Mouse (Mus musculus) testis, postnatal 10 days (tissue): Measurements from ENCODE around the gene Timm8a2.
A peak's percentile ranks its signal among the peaks of the same experiment; 100 is the strongest.

ENCODE experiments used
- DNase-seq: peaks from one replicate; pipeline ENCODE4 v3.0.0; 2021; ENCODE audit warnings: low spot score

The Timm8a2 gene

DNA sequence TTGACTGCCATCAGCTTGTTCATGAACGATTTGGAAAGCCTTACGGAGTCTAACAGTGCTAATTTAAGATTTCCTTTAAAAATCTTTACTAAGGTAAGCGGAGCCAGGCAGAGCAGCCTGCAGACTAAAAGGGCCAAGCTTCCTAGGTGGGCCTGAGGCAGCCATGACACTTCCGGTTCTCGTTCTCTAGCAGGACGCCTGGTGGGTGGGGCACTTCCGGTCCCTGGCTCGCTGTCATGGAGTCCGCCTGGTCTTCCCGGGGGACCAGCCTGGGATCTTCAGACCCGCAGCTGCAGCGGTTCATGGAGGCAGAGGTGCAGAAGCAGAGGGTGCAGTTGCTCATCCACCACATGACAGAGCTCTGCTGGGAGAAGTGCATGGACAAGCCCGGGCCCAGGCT lies at the start of gene Timm8a2:
Timm8a2 (plus strand) TSS at position 224 of the 400 bp plus-strand sequence.
- DNase-seq, result no peak

GRCm38 (mm10) chr14:121985477-121985876 lies 49.0 kb upstream of the Timm8a2 start:
- DNase-seq, result no peak

GRCm38 (mm10) chr14:121986028-121986427 lies 48.4 kb upstream of the Timm8a2 start:
- no peak for DNase-seq

- no peak for DNase-seq
These were observed 47.2 kb upstream of the Timm8a2 start for GRCm38 (mm10) chr14:121987287-121987686.

- no peak for DNase-seq
These were observed 46.8 kb upstream of the Timm8a2 start for GRCm38 (mm10) chr14:121987691-121988090.

GRCm38 (mm10) chr14:121989331-121989730 lies 45.1 kb upstream of the Timm8a2 start:
- no peak for DNase-seq

GRCm38 (mm10) chr14:121989869-121990268 lies 44.6 kb upstream of the Timm8a2 start:
- DNase-seq, result no peak

- DNase-seq, result no peak
These were observed 43.6 kb upstream of the Timm8a2 start for GRCm38 (mm10) chr14:121990897-121991296.

DNA sequence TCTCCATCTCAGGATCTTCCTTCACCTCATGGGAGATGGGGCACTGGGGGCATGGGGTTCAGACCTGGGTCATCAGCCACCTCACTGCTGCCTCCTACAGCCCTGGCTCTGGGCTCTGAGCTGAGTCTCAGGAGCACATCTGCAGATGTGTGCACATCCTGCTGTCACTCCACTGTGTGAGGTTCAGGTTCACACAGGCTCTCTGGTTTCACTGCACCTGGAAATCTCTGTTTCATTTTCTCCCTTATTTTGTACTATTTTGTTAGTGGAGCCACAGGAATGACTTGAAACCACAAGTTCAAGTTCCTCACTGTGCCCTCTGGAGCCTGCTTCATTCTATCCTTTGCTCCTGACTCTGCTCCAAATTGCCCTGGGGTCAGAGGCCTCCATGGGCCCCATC lies 42.6 kb upstream of the Timm8a2 start:
- DNase-seq, result no peak

DNA sequence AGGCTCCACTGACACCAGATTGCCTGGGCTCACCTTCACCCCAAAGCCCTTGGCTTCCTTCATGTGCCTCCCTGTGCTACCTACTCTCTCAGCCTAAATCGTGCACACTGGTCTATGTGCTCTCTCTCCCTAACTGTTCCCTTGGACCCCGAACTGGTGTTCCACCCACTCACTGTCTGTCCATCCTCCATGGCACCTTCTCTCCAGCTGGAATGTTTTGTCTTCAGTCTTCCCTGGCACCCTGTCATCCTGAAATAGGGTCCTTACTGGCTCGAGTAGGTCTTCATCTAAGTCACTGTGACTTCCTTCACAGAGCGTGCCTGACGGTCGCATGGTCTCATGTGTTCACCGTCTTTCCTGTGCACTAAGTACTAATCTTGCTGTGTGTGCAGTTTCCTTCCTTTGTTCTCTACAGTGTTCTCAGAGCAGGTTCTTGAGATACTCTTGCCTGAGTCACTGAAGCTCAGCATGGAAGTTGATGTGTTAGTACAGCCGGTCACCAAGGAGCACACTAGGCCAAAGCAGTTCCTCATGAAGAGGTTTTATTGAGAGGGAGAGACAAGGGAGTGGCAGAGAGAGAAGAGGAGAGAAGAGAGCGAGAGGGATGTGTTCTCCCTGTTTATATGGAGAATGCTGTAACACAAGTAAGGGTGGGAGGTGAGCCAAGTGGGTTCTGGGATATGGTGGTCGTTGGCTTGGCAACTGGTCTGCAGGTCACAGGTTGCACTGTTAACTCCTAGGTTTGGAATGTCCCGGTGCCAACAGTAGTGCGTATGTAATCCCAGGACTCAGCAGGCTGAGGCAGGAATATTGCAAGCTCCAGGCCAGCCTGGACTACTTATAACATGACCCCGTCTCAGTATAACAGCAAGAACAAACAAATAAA lies 41.8 kb upstream of the Timm8a2 start:
- DNase-seq, result no peak

GRCm38 (mm10) chr14:121993616-121994015 lies 40.9 kb upstream of the Timm8a2 start:
- DNase-seq, result peak; percentile 33

GRCm38 (mm10) chr14:121994171-121994700 lies 40.2 kb upstream of the Timm8a2 start:
- DNase-seq, result peak; percentile 31

DNA sequence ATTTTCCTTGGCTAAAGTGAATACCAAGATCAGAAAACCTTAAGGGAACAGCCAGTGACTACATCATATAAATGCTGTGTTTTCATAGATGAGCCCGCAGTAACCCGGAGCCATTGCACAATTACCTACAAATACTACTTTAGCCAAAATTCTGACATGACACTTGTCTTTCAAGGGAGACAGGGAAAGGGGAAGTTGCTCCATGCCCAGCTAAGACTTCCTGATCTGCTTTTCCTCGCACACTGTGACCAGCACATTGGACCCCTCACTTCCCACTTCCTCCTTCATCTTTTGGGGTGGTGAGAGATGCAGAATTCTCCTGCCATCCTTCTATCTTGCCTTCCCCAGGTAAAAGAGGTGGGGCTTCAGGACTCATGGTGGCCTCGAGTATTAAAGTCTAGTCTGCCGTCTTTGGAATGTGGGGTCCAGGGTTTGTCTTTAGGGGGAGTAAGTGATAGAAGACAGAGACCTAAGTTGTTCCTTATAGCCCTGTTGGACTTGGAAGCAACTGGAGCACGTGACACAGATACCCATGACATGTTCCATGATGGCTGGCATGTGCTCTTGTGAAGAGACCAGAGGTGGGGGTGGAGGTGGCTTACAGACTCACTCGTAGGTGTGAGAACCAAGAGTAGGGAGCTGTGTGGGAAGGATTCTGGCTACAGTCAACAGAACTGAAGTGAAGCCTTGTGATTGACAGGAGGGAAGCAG lies 39.5 kb upstream of the Timm8a2 start:
- peak; percentile 16 for DNase-seq

DNA sequence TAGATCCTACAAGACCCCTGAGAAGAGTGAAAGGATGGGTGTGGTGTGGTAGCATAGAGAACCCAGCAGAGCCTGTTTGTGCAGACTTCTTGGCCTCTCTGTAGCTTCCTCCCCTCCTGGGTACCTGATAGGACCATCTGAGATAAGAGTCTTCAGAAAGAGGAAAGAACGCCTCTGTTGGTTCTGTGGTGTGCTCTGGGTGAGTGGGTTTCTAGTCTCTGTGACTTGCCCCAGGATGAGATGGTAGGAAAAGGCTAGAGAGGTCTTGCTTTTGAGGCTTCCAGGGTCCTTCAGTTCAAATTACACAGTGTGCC lies 39.0 kb upstream of the Timm8a2 start:
- no peak for DNase-seq

GRCm38 (mm10) chr14:121996786-121997185 lies 37.7 kb upstream of the Timm8a2 start:
- peak; percentile 56 for DNase-seq

DNA sequence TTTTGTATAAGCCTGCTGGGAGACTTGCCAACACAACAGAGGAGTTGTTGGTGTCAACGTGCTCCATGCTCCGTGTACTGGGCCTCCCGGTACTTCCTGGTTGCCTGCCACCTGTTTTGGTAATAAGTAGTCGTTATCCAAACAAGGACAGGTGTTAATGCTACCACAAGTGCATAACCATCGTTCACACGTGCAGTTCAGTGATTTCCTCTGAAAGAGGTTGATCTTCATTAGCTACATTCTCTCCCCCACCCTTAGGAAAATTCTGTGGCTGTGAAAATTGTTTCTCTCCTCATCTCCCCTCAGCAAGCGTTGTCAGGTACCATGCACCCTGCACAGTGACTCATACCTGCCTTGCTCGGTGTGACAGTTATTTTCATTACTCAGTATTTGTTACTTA lies 35.0 kb upstream of the Timm8a2 start:
- no peak for DNase-seq

GRCm38 (mm10) chr14:122000346-122001105 lies 33.9 kb upstream of the Timm8a2 start:
- no peak for DNase-seq

DNA sequence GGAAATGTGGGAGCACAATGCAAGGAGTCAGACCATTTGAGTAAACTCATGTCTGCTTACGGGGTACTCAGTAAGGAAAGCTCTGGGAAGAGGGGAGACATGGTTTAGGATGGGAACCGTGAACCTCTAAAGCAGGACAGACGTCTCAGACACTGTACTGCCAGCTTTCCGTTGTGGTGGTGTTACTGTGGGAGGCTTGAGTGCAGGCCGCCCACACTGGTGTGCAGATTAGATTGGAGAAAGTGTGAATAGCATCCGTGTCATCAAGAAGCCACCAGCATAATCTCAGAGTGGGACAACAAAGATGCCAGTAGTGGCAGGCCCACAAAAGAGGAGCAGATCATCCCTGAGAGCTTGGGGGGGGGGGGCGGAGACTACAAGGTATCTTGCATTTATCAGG lies 32.2 kb upstream of the Timm8a2 start:
- no peak for DNase-seq

DNA sequence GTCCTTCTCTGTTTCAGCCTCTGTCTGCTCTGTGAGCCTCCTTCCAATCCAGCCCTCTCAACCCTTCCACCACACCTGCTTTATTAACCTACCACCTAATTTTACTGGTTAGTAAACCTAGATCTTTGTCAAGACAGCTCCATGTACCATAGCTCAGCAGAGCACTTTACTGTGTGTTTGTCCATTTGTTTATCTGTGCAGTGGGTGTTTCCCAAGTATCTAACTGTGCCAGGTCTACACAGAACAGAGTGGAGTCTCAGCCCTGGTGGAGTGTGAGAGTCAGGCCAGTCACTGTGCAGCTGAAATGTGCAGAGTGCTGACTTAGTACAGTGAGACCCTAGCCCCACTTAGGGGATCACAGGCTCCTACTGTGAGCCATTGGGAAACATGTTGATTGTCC lies 30.7 kb upstream of the Timm8a2 start:
- DNase-seq, result no peak

- DNase-seq, result no peak
These were observed 26.2 kb upstream of the Timm8a2 start for GRCm38 (mm10) chr14:122008261-122008660.

DNA sequence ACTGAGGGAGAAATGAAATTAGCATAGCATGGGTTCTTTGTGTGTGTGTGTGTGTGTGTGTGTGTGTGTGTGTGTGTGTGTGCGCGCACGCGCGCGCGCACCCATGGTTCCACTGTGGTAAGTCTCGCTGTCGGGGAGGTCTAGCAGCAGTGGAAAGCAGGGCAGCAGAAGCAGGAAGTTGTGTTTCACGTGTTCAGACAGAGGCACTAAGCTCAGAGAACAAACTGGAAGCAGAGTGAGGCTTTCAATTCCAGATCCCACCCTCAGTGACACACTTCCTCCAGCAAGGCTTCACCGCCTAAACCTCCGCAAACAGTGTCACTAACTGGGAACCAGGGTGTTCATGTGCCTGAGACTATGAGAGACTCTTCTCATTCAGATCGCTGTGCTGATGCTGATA lies 25.0 kb upstream of the Timm8a2 start:
- no peak for DNase-seq

DNA sequence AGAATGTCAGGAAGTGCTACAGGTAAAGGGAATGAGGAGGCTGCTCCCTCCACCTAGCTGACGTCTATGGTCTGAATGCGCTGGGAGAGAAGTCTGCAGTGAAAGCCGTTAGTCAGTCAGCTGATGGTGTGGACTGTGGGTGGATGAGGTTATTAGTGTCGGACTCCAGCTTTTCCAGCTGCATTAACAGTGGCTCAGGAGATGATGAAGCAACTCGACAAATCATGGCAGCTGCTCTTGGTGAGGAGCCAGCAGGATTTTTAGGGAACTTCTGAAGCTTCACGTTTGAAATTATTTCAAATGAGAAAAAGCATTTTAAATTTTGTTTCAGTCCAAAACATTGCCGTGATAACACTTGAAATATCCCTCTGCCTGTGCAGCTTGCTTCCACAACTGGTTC lies 24.2 kb upstream of the Timm8a2 start:
- no peak for DNase-seq
